Mouse (Mus musculus) neural tube, embryonic 11.5 days (tissue): ENCODE measurements around the gene Gga3. TPM values are rescaled to one million over a fixed set of nuclear protein-coding genes. Genes with fewer than 3 reads are reported as not detected.
A peak's percentile ranks its signal among the peaks of the same experiment; 100 is the strongest.

ENCODE experiments used
- ATAC-seq: fragments of 200-750 bp; cut with Nextera tagmentation; 2 replicates; pipeline ENCODE4 v1.8.0; 2017; ENCODE audit warnings: moderate number of reproducible peaks, mild to moderate bottlenecking, moderate TSS enrichment, moderate library complexity; ENCODE audit not compliant: insufficient read depth, low FRiP score, low TSS enrichment
- DNase-seq: peaks from one replicate; pipeline ENCODE4 v3.0.0-alpha.2; 2015; ENCODE audit warnings: low spot score
- H3K27ac ChIP-seq: fragments of 300-500 bp; sonication (generic); 2 replicates; pipeline ENCODE4 v1.5.1; 2014; ENCODE audit warnings: low read depth, mild to moderate bottlenecking, low read length
- H3K27me3 ChIP-seq: fragments of 300-500 bp; sonication (generic); 2 replicates; pipeline ENCODE4 v1.6.1; 2014; ENCODE audit warnings: mild to moderate bottlenecking, low read length, mixed read lengths; ENCODE audit not compliant: control insufficient read depth, insufficient read depth
- H3K36me3 ChIP-seq: fragments of 300-500 bp; sonication (generic); 2 replicates; pipeline ENCODE4 v1.6.1; 2014; ENCODE audit warnings: mild to moderate bottlenecking, low read length, moderate library complexity, mixed read lengths; ENCODE audit not compliant: control insufficient read depth, insufficient read depth
- H3K4me1 ChIP-seq: fragments of 300-500 bp; sonication (generic); 2 replicates; pipeline ENCODE4 v1.6.1; 2014; ENCODE audit warnings: low read length, mixed read lengths; ENCODE audit not compliant: control insufficient read depth, insufficient read depth
- H3K4me2 ChIP-seq: fragments of 300-500 bp; sonication (generic); 2 replicates; pipeline ENCODE4 v1.6.1; 2014; ENCODE audit warnings: low read depth, mild to moderate bottlenecking, moderate library complexity
- H3K4me3 ChIP-seq: fragments of 300-500 bp; sonication (generic); 2 replicates; pipeline ENCODE4 v1.5.1; 2014; ENCODE audit warnings: low read depth, low read length
- H3K9ac ChIP-seq: fragments of 300-500 bp; sonication (generic); 2 replicates; pipeline ENCODE4 v1.6.1; 2014; ENCODE audit warnings: mild to moderate bottlenecking, low read length
- H3K9me3 ChIP-seq: fragments of 300-500 bp; sonication (generic); 2 replicates; pipeline ENCODE4 v1.6.1; 2016; ENCODE audit warnings: low read length; ENCODE audit not compliant: control insufficient read depth
- WGBS: fragments of 180-500 bp; shearing (Covaris S2); extraction: QIAGEN DNeasy Blood & Tissue Kit; methylation state at CpG from one replicate; pipeline ENCODE4 v1.1.7; 2014; 5-methylcytosine and 5-hydroxymethylcytosine counted together
- polyA plus RNA-seq: library from polyadenylated mRNA; unstranded; fragments of >200 nt; fragmentation: Nextera tagmentation; extraction: Ambion mirVana; gene quantifications from 2 replicates; pipeline ENCODE4 v1.2.1, GENCODE M21; 2014

Gga3 gene
- polyA plus RNA-seq, 1 experiment from 2014 or later: 31.7 TPM

- no peak overlapping the region for H3K27ac ChIP-seq
- no peak overlapping the region for H3K9ac ChIP-seq
- no peak for ATAC-seq
- H3K4me3 ChIP-seq: no peak overlapping the region
- DNase-seq: peak; percentile 45
- H3K4me2 ChIP-seq: no peak overlapping the region
- H3K4me1 ChIP-seq: no peaks in the 10 kb centered on the region
- H3K36me3 ChIP-seq: no peaks in the 10 kb centered on the region
- no peaks in the 10 kb centered on the region for H3K9me3 ChIP-seq
- no peaks in the 10 kb centered on the region for H3K27me3 ChIP-seq
- WGBS: 73% methylated on average over 4 of the region's 4 CpGs
Observed at GRCm38 (mm10) chr11:115634109-115634508, 30.3 kb upstream of the Gga3 start.

DNA sequence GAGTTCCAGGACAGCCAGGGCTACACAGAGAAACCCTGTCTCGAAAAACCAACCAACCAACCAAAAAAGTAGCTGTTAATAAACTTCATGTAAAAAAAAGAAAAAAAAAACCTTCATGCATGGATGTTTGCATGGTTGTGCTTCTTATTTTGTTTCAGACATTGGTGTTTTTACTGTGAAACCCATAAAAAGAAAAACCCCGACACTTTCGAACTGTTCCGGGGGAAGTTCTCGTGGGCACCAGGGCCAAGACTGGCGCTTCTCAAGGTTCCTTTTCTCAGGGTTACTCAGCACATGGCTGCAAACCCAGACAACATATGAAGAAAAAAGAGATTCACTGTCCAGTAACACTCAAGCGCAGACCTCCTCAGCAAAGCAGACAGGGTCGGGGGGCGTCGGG is 29.0 kb upstream of the Gga3 start:
- H3K4me3 ChIP-seq: no peak overlapping the region
- ATAC-seq: no peak

GRCm38 (mm10) chr11:115632247-115632646 is 28.4 kb upstream of the Gga3 start:
- Histone ChIP-seq H3K27ac (no peak overlapping the region), H3K9ac (no peak overlapping the region), H3K9me3 (no peaks in the 10 kb centered on the region), H3K27me3 (no peaks in the 10 kb centered on the region), H3K4me3 (no peak overlapping the region), H3K4me1 (0 out of 2 replicates have a peak, but pooled peaks cover under 1% of the 10 kb centered on the region), H3K4me2 (no peak overlapping the region), H3K36me3 (no peaks in the 10 kb centered on the region)
- ATAC-seq (no peak), DNase-seq (no peak)
- WGBS: 73% methylated on average over 7 of the region's 7 CpGs

More for the DNA sequence above, 29.0 kb upstream of the Gga3 start:
- Histone ChIP-seq H3K9me3 (no peaks in the 10 kb centered on the region), H3K4me2 (no peak overlapping the region), H3K9ac (no peak overlapping the region), H3K36me3 (no peaks in the 10 kb centered on the region), H3K4me1 (no peaks in the 10 kb centered on the region), H3K27me3 (no peaks in the 10 kb centered on the region), H3K27ac (no peak overlapping the region)
- 85% methylated on average over 10 of the region's 10 CpGs for WGBS
- no peak for DNase-seq

DNA sequence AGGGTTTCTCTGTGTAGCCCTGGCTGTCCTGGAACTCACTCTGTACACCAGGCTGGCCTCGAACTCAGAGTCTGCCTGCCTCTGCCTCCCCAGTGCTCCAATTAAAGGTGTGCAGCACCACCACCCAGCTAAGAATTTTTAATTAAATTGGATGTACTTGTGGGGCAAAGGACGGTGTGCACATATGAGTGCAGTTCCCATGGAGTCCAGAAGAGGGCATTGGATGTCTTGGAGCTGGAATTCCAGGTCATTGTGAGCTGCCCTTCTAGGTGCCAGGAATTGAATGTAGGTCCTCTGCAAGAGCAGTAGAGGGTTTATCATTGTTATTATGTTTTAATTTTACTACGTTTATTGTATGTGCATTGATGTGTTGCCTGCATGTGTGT is 27.6 kb upstream of the Gga3 start:
- Histone ChIP-seq H3K27ac (no peak overlapping the region), H3K27me3 (no peaks in the 10 kb centered on the region), H3K4me1 (0 out of 2 replicates have a peak, but pooled peaks cover 2% of the 10 kb centered on the region), H3K9me3 (no peaks in the 10 kb centered on the region), H3K9ac (no peak overlapping the region), H3K4me2 (no peak overlapping the region), H3K4me3 (no peak overlapping the region), H3K36me3 (no peaks in the 10 kb centered on the region)
- DNase-seq: no peak
- 18% methylated on average over 3 of the region's 3 CpGs for WGBS
- ATAC-seq: no peak

DNA sequence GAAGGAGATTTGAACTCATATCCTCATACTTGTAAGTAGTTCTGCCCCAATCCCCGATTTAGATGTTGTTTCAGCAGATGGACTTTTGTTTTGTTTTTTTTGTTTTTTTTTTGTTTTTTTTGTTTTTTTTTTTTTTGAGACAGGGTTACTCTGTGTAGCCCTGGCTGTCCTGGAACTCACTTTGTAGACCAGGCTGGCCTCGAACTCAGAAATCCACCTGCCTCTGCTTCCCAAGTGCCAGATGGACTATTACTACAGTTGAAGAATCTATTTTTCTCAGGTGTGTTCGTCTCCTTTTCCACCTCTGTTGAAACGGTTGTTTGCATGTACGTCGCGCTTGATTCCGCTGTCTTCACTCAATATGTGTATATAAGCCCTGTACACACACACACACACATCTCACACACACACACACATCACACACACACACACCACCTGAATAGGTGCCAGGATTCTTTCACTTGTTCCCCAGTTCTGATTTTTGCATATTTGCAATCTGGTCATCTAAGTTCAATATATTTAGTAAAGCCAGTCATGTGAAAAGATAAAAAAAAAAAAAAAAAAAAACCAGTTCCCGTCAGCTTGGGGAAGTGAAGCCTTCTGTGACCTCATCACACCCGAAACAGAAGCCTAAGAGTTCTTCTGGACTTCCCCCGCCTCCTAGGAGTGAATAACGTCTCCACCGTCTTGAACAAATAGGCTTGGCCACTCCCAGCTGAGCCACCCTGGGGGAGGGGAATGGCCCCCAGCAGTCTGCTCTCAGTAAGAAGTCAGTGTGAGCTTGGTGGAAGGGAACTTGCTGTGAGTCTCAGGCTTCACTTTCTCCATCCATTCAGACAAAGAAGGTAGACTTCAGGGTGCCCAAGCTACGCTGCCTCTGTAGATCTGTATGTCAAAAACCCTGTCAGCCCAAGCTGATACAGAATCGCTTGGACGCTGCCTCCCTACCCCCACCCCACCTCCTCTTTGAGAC is 27.0 kb upstream of the Gga3 start:
- Histone ChIP-seq H3K9me3 (no peaks in the 10 kb centered on the region), H3K4me3 (no peak overlapping the region), H3K27ac (no peak overlapping the region), H3K36me3 (no peaks in the 10 kb centered on the region), H3K4me1 (0 out of 2 replicates have a peak, but pooled peaks cover 2% of the 10 kb centered on the region), H3K9ac (no peak overlapping the region), H3K27me3 (no peaks in the 10 kb centered on the region), H3K4me2 (no peak overlapping the region)
- DNase-seq: no peak
- ATAC-seq: no peak
- WGBS: 55% methylated on average over 16 of the region's 16 CpGs

DNA sequence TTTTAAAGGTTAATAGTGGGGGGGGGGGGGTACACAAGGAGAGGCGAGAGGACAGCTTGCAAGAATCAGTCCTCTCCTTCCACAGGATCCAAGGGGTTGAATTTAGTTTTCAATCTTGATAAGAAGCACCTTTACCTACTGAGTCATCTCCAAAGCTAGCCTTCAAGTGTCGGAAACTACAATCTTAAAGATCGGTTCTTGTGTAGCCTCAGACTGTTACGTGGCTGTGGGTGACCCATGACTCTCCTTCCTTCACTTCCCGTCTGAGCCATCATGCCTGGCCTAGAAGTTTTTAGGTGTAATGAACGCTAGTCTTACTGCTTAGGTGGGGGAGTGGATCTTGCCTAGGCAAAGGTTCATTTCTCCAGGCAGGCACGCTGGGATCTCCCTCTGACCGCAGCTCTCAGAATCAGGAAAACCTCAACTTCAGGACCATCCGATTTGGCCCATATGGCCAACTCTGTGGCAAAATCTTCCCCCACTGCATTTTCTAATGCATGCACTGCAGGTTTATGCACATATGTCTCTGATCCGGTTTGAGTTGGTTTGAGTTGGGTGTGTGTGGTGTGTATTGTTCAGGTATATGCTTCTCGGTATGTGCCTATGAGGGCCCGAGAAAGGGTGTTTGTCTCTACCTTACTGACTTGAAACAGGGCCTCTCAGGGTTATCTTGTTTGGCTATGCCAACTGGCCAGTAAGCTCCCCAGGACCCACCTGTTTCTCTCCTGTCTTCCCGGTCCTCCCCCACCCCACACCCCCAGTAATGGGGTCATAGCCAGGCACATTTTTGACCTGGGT is 26.1 kb upstream of the Gga3 start:
- Histone ChIP-seq H3K36me3 (no peaks in the 10 kb centered on the region), H3K4me3 (no peak overlapping the region), H3K9me3 (no peaks in the 10 kb centered on the region), H3K27ac (no peak overlapping the region), H3K27me3 (no peaks in the 10 kb centered on the region), H3K4me2 (no peak overlapping the region), H3K4me1 (0 out of 2 replicates have a peak, but pooled peaks cover 2% of the 10 kb centered on the region), H3K9ac (no peak overlapping the region)
- DNase-seq (no peak), ATAC-seq (no peak)
- 85% methylated on average over 13 of the region's 13 CpGs for WGBS

GRCm38 (mm10) chr11:115628465-115629101 is 24.7 kb upstream of the Gga3 start:
- no peak for ATAC-seq
- 66% methylated on average over 11 of the region's 13 CpGs for WGBS
- no peak overlapping the region for H3K27ac ChIP-seq

GRCm38 (mm10) chr11:115627705-115628464 is 24.0 kb upstream of the Gga3 start, which contains the start of gene Slc25a19:
TSS of gene Slc25a19 (minus strand) at chr11:115628295.
- H3K4me1 ChIP-seq: 0 out of 2 replicates have a peak, but pooled peaks cover 2% of the 10 kb centered on the region
- DNase-seq (peak; percentile 98), ATAC-seq (peak; percentile 100)
- no peaks in the 10 kb centered on the region for H3K9me3 ChIP-seq
- H3K9ac ChIP-seq: peak within 1 kb of the TSS; percentile 56
- peaks cover 1% of the 10 kb centered on the region; the same call in 1 of the 2 replicates for H3K36me3 ChIP-seq
- peak within 1 kb of the TSS; percentile 65 for H3K4me3 ChIP-seq
- H3K27me3 ChIP-seq: no peaks in the 10 kb centered on the region
- H3K27ac ChIP-seq: no peak within 1 kb of the TSS
- WGBS: under 1% methylated on average over 47 of the region's 47 CpGs
- peak within 1 kb of the TSS; percentile 95 for H3K4me2 ChIP-seq

More at GRCm38 (mm10) chr11:115628465-115629101, 24.7 kb upstream of the Gga3 start:
- no peaks in the 10 kb centered on the region for H3K27me3 ChIP-seq
- DNase-seq: no peak
- no peaks in the 10 kb centered on the region for H3K9me3 ChIP-seq
- 0 out of 2 replicates have a peak, but pooled peaks cover 2% of the 10 kb centered on the region for H3K4me1 ChIP-seq
- no peak overlapping the region; the same call in 1 of the 2 replicates for H3K9ac ChIP-seq
- no peaks in the 10 kb centered on the region for H3K36me3 ChIP-seq
- H3K4me3 ChIP-seq: peak overlapping the region; percentile 65
- peak overlapping the region; percentile 37 for H3K4me2 ChIP-seq
